Mouse (Mus musculus) testis, adult 2 months (tissue): ENCODE data around the gene Chac1. TPM values are rescaled to one million over a fixed set of nuclear protein-coding genes. Genes with fewer than 3 reads are reported as not detected.

ENCODE experiments used
- H3K27ac ChIP-seq: fragments of 200-500 bp; 2 replicates; pipeline ENCODE4 v1.5.1; 2012; ENCODE audit warnings: low read depth, low read length; ENCODE audit not compliant: control insufficient read depth, insufficient read depth
- H3K27me3 ChIP-seq: fragments of 200-500 bp; 2 replicates; pipeline ENCODE4 v1.6.1; 2012; ENCODE audit warnings: mild to moderate bottlenecking, low read length, moderate library complexity; ENCODE audit not compliant: control insufficient read depth, insufficient read depth
- H3K36me3 ChIP-seq: fragments of 200-500 bp; 2 replicates; pipeline ENCODE4 v1.6.1; 2012; ENCODE audit warnings: mild to moderate bottlenecking, low read length; ENCODE audit not compliant: control insufficient read depth, insufficient read depth
- H3K4me1 ChIP-seq: fragments of 200-500 bp; 2 replicates; pipeline ENCODE4 v1.6.1; 2012; ENCODE audit warnings: low read length; ENCODE audit not compliant: control insufficient read depth, insufficient read depth
- H3K4me3 ChIP-seq: fragments of 200-500 bp; 2 replicates; pipeline ENCODE4 v1.5.1; 2012; ENCODE audit warnings: low read depth, mild to moderate bottlenecking, low read length, moderate library complexity, mixed read lengths; ENCODE audit not compliant: control insufficient read depth
- CTCF ChIP-seq: fragments of 200-500 bp; IDR thresholded peaks from 2 replicates; pipeline ENCODE4 v1.5.1; 2012; ENCODE audit warnings: low read depth, mild to moderate bottlenecking, inconsistent platforms, low read length, moderate library complexity; ENCODE audit not compliant: control insufficient read depth, insufficient read depth, insufficient replicate concordance
- POLR2A ChIP-seq: fragments of 200-500 bp; IDR thresholded peaks from 2 replicates; pipeline ENCODE4 v1.6.1; 2012; ENCODE audit warnings: low read depth, mild to moderate bottlenecking, inconsistent platforms, low read length, moderate library complexity; ENCODE audit not compliant: control insufficient read depth
- polyA plus RNA-seq: library from polyadenylated mRNA; depleted of rRNA; stranded (reverse); fragments of >200 nt; gene quantifications from 2 replicates; pipeline ENCODE4 v1.2.3, GENCODE M21; 2012

Gene Chac1
- polyA plus RNA-seq, 1 experiment: 3.6 TPM

GRCm38 (mm10) chr2:119314742-119315310, 36.2 kb upstream of the Chac1 start:
- Histone ChIP-seq H3K4me3 (no peak overlapping the region), H3K27me3 (no peaks in the 10 kb centered on the region), H3K4me1 (no peaks in the 10 kb centered on the region), H3K36me3 (no peaks in the 10 kb centered on the region), H3K27ac (no peak overlapping the region)
- TF ChIP-seq CTCF (no peak), POLR2A (no peak)

GRCm38 (mm10) chr2:119318043-119318710, 32.9 kb upstream of the Chac1 start:
- Histone ChIP-seq H3K27me3 (no peaks in the 10 kb centered on the region), H3K27ac (no peak overlapping the region)
- TF ChIP-seq POLR2A (no peak), CTCF (no peak)

GRCm38 (mm10) chr2:119320571-119320970, 30.5 kb upstream of the Chac1 start:
- no peaks in the 10 kb centered on the region for H3K36me3 ChIP-seq
- TF ChIP-seq POLR2A (no peak), CTCF (no peak)
- no peak overlapping the region for H3K4me3 ChIP-seq
- no peak overlapping the region for H3K27ac ChIP-seq
- no peaks in the 10 kb centered on the region for H3K27me3 ChIP-seq
- peaks cover 28% of the 10 kb centered on the region for H3K4me1 ChIP-seq

More at GRCm38 (mm10) chr2:119318043-119318710, 32.9 kb upstream of the Chac1 start:
- no peak overlapping the region for H3K4me3 ChIP-seq
- no peaks in the 10 kb centered on the region for H3K36me3 ChIP-seq
- peaks cover 13% of the 10 kb centered on the region for H3K4me1 ChIP-seq

GRCm38 (mm10) chr2:119321771-119322586, 29.1 kb upstream of the Chac1 start:
- TF ChIP-seq CTCF (no peak), POLR2A (no peak)
- Histone ChIP-seq H3K36me3 (no peaks in the 10 kb centered on the region), H3K27me3 (no peaks in the 10 kb centered on the region; the same call in 1 of the 2 replicates), H3K27ac (no peak overlapping the region), H3K4me1 (peaks cover 34% of the 10 kb centered on the region), H3K4me3 (peak overlapping the region; percentile 23)

GRCm38 (mm10) chr2:119322587-119323300, 28.3 kb upstream of the Chac1 start:
- no peaks in the 10 kb centered on the region for H3K36me3 ChIP-seq
- H3K27ac ChIP-seq: no peak overlapping the region
- H3K4me1 ChIP-seq: peaks cover 36% of the 10 kb centered on the region
- TF ChIP-seq POLR2A (no peak), CTCF (no peak)
- H3K27me3 ChIP-seq: no peaks in the 10 kb centered on the region; the same call in 1 of the 2 replicates
- H3K4me3 ChIP-seq: peak overlapping the region; percentile 23

GRCm38 (mm10) chr2:119323866-119324575, 27.0 kb upstream of the Chac1 start:
- Histone ChIP-seq H3K27ac (no peak overlapping the region), H3K27me3 (no peaks in the 10 kb centered on the region; the same call in 1 of the 2 replicates), H3K36me3 (no peaks in the 10 kb centered on the region), H3K4me1 (peaks cover 36% of the 10 kb centered on the region), H3K4me3 (no peak overlapping the region)
- TF ChIP-seq CTCF (no peak), POLR2A (no peak)
